Mouse (Mus musculus) fibroblast of lung, adult 2 months (primary cell): ENCODE measurements around the gene Slc1a4.
A peak's percentile ranks its signal among the peaks of the same experiment; 100 is the strongest.

Source experiments
- DNase-seq: peaks from one replicate; pipeline ENCODE4 v3.0.0-alpha.2; 2011; ENCODE audit warnings: low read depth

Gene Slc1a4

DNA sequence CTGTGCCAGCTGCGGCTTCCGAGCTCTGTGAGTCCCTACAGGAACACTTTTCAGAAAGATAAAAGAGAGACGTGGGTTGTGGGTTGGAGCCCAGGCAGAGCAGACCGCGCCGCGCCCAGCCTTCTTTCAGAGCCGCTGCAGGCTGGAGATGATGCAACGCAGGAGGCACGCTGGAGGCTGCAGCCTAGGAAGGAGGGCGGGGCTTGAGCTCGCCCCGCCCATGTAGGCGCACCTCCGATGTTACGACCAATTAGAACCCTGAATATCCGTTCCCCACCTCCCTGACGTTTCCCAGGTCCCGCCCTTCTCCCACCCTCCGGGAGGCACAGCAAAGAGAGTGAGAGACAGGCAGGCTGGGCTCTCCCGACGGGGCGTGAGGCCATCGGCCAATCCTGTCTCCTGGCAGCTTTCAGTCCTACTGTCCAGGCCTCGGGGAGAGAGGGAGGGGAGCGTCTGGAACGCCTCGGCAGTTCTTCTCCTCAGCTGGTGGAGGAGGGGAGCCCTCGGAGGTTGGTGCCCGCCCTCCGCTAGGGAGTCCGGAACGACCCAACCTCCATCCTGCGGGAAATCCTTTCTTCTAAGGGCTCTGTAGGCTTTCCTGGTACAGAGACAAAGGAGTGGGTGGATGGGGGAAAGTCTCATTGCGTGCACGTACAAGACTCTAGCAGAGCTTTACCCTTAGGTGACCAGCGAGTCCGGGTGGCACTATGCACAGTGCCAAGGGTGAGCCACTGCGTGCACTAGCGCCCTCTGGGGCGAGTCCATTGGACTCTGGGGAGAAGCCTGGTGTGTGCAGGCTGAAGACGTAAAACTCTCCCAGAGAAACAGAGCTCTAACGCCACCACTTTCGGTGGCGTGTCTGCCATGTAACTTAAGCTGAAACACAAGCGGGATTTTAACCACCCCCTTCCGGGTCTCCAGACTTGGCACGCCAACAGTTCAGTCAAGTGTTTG, at the start of gene Slc1a4:
Gene Slc1a4 (minus strand): TSS at position 153 of the 954 bp plus-strand sequence.
- peak; percentile 99 for DNase-seq

DNA sequence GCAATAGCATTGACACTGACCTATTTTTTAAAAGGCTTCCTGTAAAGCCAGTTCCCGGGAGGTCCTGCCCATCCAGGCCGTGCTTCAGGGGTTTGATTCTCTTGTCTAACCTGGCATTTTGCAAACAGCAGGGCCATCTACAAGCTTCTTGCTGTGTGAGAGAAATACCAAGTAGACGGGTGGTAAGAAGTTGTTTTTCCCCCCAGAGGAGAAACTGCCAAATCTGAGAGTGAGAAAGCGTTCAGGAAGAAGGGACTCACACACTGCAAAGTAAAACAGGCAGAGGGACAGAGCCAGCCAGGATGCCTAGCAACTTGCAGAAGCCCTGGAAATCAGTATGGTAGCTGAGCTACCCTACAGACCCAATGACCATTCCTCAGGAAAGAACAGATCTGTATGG, 47.6 kb upstream of the Slc1a4 start:
- no peak for DNase-seq

DNA sequence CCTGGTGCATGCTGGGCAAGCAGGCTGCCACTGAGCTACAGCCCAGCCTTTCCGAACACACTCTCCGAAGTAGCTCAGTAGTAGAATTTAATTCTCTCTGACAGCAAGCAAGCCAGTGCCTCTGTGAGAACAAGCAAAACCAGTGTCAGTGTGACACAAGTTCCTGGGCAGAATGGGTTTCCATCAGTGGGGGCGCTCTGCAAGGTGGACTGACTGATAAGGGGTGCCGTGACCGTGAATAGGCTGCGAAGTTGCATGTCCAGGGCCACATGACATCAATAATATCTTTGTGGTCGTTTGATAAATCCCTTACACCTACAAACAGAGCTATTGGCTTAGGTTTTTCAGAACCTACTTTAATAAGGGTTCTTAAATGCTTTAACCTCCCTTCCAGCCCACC, 44.1 kb upstream of the Slc1a4 start:
- DNase-seq: no peak

DNA sequence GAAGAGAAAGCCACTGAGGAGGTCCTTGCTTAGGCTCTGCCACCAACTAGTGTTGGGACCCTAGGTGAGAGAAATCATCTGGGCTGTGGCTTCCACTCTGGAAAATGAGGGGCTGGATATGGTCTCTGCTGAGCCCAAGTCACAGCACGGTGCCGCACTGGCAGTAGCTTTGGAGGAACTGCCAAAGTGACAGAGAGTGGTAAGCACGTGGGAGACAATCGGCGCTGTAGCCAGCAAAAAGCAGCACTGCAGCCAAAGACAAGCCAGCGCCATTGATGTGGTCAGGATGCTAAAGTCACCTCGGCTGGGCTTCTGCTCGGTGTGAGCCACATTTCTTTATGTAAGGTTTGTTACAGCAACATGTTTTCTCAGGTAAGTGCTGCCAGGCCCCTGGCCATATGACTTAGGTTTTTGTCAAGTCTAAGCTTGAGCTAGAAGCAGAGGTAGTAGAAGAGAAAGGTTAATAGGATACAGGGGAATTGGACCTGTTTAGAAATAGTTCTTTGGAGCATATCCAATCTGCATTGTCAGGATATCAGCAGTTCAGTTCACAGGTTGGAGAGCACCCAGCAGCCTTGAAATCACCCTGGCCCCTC, 40.2 kb upstream of the Slc1a4 start:
- no peak for DNase-seq

DNA sequence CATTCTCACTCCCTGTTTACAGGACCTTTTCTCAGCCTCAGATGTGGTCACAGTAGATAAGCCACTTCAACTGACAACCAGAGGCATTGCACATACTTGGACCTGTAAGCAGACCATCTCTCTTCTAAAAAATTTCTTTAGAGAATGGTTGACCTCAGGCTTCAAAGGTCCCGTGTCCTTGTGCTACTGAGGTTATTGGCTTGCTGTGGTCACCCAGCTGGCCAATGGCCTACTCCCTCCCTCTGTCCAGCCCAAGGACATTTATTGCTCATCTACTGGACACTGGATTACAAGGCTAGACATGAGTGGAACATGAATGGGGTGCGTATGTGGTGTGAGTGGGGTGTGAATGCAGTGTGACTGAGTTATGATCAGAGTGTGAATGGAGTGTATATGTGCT, 38.0 kb upstream of the Slc1a4 start:
- no peak for DNase-seq

DNA sequence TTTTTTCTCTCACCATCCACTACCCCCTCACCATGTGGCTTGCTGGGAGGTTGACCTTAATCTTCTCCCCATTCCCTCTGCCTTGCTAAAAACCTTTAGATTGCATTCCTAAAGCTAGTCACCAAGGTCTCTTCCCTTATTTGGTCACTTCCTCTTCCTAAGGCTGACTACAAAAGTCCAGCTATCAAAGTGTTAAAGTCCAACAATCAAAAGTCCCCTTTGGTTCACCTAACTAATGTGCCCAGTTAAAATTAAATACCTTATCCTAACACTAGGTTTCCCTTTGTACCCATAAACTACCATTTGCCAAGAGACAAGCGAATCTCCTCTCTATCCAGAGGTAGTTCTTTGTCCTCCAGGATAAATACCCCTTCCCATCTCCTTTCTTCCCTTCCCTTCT, 33.9 kb upstream of the Slc1a4 start:
- no peak for DNase-seq

DNA sequence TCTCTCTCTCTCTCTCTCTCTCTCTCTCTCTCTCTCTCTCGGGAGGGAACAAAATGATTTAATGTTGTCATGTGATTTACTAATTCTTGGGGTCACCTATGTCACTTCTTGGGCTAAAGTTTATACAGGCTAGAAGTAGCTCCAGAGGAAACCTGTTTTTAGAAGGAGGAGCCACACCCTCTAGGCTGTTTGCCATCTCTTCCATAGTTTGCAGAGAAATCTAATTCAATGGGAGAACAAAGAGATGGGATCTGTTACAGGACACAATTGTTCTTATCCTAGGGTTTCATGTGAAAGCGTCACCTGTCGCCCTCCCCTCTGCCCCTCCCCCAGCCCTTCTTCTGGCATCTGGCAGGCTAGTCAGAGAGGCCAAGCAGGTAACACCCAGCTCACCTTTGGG, 28.8 kb upstream of the Slc1a4 start:
- DNase-seq: no peak

DNA sequence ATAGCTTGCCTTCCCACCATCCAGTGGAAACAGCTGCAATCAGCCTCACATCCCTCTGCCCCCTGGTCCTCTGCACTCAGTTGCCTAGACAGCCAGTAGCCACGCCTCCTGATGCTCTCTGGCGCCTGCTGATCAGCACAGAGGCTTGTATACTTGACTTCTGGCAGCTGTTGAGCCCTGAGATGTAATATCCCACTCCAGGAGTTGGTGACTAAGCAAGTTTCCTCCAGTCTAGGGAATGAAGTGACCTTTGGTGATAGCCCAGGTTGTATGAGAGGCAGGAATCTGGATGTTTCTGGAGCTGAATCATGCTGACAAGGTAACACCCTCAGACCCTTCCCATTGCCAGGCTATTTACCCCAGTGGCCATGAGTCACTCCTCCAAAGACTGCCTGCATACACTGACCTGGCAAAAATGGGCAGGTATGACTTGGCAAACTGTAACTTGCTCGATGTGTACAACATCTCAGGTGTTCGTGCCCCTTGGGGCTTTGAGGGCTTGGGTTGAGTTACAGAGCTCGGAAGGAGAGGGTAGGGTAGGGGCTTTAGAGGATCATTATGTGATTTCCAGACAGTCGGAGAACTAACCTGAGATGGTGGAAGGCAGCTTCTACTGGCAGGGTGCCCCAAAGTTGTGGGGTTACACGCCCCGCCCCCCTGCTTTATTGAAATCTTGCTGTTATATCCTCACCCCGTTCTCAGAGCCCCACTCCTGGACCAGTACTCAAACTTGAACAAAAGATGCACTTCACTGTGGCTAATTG, 25.4 kb upstream of the Slc1a4 start:
- peak; percentile 19 for DNase-seq

DNA sequence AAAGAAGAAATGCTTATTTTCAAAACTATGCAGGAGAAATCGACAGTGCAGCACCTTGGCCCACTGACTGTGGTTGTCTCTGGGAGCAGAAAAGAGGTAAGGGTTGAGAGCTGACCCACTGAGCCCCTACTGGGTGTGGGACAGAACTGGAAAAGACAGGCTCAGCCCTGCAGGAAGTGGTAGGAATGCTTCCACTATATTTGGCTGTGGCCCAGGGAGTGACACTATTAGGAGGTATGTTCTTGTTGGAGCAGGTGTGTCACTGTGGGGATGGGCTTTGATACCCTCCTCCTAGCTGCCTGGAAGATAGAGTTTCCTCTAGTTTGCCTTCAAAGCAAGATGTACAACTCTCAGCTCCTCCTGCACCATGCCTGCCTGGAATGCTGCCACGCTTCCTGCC, 16.0 kb upstream of the Slc1a4 start:
- no peak for DNase-seq

DNA sequence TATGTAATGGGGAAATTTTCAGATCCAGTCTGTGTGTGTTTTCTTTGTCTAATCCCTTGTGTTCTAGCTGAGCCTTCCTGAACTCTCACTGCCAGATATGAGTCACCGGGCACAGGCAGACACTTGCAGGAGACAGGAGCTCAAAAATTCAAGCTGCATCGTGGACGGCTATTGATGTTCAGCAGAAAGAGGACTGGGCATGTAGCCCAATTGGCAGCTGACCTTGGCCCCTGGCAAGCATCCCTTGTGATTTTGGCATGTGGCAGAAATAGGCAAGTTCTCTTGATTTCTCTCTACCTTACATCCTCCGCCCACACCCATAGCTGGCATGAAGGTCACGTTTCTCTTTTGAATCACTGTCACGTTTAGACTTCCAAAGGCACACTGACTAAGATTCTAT, 15.0 kb upstream of the Slc1a4 start:
- DNase-seq: peak; percentile 92

DNA sequence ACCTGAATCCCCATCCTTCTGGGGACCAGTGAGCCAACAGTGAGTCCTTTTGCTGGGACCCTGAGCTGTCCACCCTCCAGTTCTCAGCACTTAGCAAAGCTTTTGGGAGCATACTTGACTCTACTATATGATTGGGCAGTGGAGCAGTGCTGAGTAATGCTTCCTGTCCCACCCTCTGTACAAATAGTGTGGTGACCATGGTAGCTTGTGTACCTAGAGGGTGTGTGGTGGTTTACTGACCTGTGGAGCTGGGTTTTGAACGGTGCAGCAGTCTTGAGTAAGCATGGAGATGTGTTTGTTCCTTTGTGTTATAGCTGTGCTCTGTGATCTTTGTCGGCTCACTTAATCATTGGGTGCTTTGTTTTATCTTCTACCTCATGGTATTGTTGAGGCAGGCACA, 13.9 kb upstream of the Slc1a4 start:
- no peak for DNase-seq

DNA sequence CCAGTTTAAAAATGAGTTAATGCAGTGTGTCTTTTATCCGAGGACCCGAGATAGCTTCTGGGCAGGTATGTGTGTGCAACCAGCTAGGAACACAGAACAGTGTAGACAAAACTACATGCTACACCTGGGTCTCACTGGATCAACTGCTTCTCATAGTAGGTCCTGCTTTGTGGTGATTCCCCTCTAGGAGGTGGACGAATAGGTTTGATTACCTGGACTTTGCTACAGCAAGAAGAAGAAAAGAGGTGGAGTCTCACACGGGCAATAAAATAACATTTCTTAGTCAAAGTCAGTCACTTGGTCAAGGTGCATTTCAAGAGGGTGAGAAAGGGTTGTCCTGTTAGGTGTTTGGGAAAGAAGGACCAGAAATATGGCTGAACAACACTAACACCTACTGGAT, 11.4 kb upstream of the Slc1a4 start:
- no peak for DNase-seq

DNA sequence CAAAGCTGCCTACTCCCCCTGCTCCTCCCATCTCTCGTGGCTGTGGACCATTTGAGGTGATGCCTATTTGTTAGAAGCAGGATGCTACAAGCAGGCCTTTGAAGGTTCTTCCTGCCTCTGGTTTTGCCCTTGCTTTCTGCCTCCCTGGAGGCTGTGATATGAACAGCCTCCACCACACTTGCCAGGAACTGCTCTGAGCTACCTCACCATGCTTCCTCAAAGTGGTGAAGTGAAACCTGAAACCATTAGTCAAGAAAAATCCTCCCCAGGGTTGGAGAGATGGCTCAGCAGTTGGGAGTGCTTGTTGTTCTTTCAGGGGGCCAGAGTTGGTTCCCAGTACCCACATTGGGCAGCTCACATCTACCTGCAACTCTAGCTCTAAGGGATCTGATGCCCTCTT, 9.1 kb upstream of the Slc1a4 start:
- DNase-seq: no peak

DNA sequence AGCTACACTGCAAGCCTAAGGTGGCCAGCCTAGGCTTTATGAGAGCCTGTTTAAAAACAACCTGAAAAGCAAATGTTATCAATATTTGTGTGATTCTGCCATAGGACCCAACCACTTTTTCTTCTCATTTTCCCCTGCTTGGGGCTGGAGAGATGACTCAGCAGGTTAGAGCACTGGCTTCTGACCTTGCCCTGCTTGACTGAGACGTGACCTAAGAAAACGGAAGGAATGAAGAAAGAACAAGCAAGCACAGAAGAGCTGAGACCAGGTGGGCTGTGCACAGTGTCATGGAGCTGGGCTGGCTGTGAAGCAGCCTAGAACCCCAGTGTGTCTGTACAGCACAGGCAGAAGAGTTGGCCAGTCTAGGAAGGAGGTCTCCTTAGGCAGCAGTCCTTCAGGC, 6.2 kb upstream of the Slc1a4 start:
- DNase-seq: no peak

DNA sequence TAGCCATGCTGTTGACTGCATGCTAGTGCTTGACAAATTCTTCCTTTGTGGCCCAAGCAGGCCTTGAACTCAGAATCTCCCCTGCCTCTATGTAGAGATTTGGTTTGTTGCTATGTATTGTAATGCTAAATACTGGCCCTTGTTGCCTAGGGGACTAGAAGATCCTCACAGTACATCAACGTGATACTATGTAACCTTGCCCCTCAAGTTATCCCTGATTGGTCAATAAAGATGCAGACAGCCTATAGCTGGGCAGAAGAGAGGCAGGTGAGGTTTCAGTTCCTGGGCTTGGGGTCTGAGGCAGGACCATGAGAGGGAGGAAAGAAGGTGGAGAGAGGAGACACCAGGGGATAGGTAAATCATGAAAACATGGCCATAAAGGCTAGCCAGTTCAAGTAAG, 1.8 kb upstream of the Slc1a4 start:
- DNase-seq: no peak

DNA sequence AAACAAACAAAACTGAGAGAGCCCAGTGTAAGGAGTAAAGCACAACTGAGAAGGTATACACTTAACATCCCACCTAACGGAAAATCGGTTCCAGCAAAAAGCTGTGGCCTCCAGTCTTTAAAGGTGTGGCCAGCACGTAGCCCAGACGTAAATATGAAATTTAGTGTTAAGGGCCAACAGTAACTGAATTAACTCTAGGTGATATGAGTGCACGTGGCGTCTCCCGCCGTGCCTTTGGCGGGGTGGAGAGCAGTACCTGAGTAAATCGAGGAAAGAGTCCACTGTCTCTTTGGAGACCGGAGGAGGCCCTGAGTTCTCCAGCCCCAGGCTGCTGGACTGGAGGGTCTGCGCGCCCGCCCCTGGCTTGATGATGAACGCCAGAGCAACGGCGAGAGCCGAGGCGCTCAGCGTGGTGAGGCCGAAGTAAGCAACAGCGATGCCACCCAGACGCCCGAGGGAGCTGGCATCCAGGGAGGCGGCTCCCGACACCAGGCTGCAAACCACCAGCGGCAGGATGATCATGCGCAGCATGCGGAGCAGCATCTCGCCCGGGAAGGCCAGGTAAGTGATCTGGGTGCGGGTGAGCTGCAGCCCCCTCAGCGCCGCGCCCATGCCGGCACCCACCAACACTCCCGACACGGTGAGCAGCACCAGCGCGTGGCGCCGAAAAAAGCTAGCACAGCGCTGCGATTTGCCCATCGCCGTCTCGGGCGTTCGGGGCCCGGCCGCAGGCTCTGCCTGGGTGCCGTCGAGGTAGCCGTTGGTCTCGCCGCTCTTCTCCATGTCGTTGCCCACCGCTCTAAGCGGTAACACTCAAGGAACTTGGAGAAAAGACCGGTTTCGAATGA, 599 bp downstream of the Slc1a4 start:
- no peak for DNase-seq

DNA sequence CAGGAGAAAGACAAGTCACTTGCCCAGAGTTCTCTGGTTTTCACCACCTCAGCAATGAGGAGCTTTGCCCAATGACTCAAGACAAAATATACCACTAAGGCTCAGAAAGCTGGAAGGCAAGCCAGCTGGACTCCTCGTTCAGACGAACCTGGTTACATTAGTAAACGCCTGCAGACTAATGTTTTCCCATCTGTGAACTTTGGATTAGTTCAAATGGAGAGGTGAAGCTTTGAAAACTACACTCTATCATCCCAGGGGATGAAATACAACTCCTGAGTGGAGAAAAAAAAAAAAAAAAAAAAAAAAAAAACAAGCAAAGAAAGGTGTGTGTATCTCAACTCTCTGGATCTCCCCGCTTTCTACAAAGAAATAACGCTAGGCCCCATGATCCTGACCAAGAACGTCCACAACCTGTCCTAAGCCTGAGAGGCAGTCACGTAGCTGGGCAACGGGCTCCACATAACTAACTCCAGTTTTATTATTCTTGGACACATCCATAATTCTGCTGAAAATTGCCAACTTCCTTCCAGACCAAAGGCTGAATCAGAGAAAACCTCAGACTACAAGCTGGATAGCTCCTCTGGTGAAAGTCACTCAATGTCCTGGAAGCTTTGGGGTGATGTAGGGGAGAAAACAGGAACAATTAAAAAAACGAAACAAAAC, 1.4 kb downstream of the Slc1a4 start:
- DNase-seq: peak; percentile 75

DNA sequence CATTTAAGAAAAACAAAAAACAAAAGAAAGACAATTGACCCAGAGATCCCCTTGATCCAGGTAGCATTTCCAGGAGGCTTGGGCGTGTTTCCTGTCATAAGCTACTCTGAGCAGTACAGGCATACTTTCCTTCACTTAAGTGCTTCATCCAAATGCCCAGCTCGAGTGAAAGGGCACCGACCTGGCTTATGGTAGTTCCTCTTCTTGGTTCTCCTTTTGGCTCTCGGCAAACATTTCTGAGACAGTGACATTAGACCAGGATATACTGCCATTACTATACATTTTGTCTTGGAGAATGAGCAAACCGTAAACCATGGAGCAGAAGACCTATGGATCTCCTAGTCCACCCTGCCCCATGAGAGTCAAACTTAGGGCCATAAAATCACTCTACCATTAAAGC, 2.8 kb downstream of the Slc1a4 start:
- no peak for DNase-seq

DNA sequence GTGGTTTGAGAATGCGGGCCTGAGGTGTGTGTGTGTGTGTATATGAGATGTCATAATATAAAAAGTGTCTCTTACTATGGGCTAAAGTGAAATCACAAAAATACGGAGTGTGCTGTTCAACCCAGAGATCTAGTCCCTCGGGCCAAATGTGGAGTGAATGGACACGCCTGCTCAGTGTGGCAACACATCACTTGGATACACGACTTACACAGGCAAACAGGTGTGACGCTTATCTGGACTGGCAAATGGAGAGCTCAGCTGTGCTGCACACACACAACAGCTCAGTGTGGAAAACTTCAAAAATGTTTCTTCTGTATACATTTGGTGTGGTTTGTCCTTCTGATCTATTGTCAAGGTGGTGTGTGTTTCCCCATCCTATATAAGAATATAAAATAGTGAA, 3.7 kb downstream of the Slc1a4 start:
- no peak for DNase-seq

DNA sequence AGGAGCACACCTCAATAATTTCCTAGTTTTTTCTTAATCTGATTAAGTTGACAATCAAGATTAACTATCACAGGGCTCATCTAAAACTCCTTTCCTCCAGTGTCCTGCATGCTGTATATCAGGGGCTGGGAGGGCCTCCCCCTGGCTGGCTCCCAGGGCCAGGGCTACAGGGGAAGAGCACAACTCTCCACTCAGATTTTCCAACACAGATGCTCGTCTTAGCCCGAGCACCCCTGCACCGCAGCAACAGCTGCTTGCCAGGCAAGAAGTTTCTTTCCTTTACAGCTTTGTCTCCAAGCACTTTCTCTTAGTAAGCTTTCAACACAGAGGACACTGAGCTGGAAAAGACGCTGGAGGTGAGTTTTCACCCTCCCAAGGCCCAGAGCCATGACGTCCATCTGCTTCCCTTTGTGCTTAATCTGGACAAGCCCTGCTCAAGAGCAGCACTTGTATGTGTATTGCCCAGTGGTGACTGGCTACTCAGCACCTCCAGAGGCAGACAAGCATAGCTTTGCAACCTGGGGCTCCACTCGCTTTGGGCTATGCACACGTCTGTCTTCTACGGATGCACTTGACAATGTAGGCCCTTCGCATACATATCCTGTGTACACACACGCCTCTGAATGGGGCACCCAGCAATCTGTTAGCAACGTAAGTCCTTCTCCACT, 6.1 kb downstream of the Slc1a4 start:
- no peak for DNase-seq
